Mouse (Mus musculus) MEL (cell line): ENCODE measurements around the gene Slc25a34. TPM values are rescaled to one million over a fixed set of nuclear protein-coding genes. Genes with fewer than 3 reads are reported as not detected.

ENCODE experiments used
- DNase-seq: peaks from one replicate; pipeline ENCODE4 v3.0.0; 2011; ENCODE audit warnings: low read depth, low spot score
- H3K27ac ChIP-seq: 2 replicates; pipeline ENCODE4 v1.5.1; 2012; ENCODE audit warnings: low read depth, mild to moderate bottlenecking, control low read depth, low read length, moderate library complexity; ENCODE audit not compliant: control insufficient read depth
- H3K27me3 ChIP-seq, 2 experiments: fragments of 150-350 bp in 1 of 2; sonication (generic) in 1 of 2; 2 replicates each; pipeline ENCODE4 v1.6.1; 2012; ENCODE audit warnings: low read length in 2 of 2, mild to moderate bottlenecking in 2 of 2, improper control_type of control experiment in 1 of 2, moderate library complexity in 1 of 2; ENCODE audit not compliant: insufficient read depth in 2 of 2, control insufficient read depth in 1 of 2
- H3K36me3 ChIP-seq, 2 experiments: 2 replicates each; pipeline ENCODE4 v1.6.1; 2012 to 2014; ENCODE audit warnings: low read length in 2 of 2, improper control_type of control experiment in 1 of 2, inconsistent platforms in 1 of 2, mild to moderate bottlenecking in 1 of 2; ENCODE audit not compliant: insufficient read depth in 2 of 2, control insufficient read depth in 1 of 2
- H3K4me1 ChIP-seq, 2 experiments: fragments of 150-350 bp in 1 of 2; sonication (generic) in 1 of 2; 2 replicates each; pipeline ENCODE4 v1.6.1; 2012; ENCODE audit warnings: low read length in 2 of 2, improper control_type of control experiment in 1 of 2, mild to moderate bottlenecking in 1 of 2; ENCODE audit not compliant: insufficient read depth in 2 of 2, control insufficient read depth in 1 of 2
- H3K4me3 ChIP-seq, 2 experiments: fragments of 150-350 bp in 1 of 2; sonication (generic) in 1 of 2; 2 replicates each; pipeline ENCODE4 v1.5.1; 2012; ENCODE audit warnings: low read depth in 2 of 2, low read length in 2 of 2, mild to moderate bottlenecking in 2 of 2, moderate library complexity in 2 of 2, control low read depth in 1 of 2, improper control_type of control experiment in 1 of 2; ENCODE audit not compliant: control insufficient read depth in 1 of 2, insufficient read depth in 1 of 2
- H3K79me2 ChIP-seq: 2 replicates; pipeline ENCODE4 v1.6.1; 2012; ENCODE audit warnings: mild to moderate bottlenecking, low read length, moderate library complexity; ENCODE audit not compliant: control insufficient read depth, poor library complexity, insufficient read depth
- H3K9ac ChIP-seq: 2 replicates; pipeline ENCODE4 v1.6.1; 2012; ENCODE audit warnings: low read depth, mild to moderate bottlenecking, control low read depth, low read length, moderate library complexity; ENCODE audit not compliant: control insufficient read depth, poor library complexity, severe bottlenecking
- H3K9me3 ChIP-seq: fragments of 150-350 bp; sonication (generic); replicated peaks from 2 replicates; pipeline ENCODE4 v1.6.1; 2012; ENCODE audit warnings: mild to moderate bottlenecking, low read length, improper control_type of control experiment, moderate library complexity; ENCODE audit not compliant: insufficient read depth
- BHLHE40 ChIP-seq: IDR thresholded peaks from 2 replicates; pipeline ENCODE4 v1.6.1; 2012; ENCODE audit warnings: low read depth, mild to moderate bottlenecking, inconsistent platforms, low read length, improper control_type of control experiment, borderline replicate concordance
- CHD2 ChIP-seq: IDR thresholded peaks from 2 replicates; pipeline ENCODE4 v1.6.1; 2011; ENCODE audit warnings: low read length, improper control_type of control experiment
- CTCF ChIP-seq, 3 experiments: IDR thresholded peaks in 2 of 3; conservative IDR thresholded peaks in 1 of 3; 2 replicates each; pipeline ENCODE4 v1.5.1; 2011 to 2012; ENCODE audit warnings: low read length in 3 of 3, low read depth in 2 of 3, mild to moderate bottlenecking in 2 of 3, improper control_type of control experiment in 1 of 3, inconsistent platforms in 1 of 3, mixed read lengths in 1 of 3, moderate library complexity in 1 of 3; ENCODE audit not compliant: control insufficient read depth in 1 of 3, insufficient read depth in 1 of 3, poor library complexity in 1 of 3, severe bottlenecking in 1 of 3
- HCFC1 ChIP-seq: IDR thresholded peaks from 2 replicates; pipeline ENCODE4 v1.6.1; 2012; ENCODE audit warnings: low read depth, mild to moderate bottlenecking, inconsistent platforms, low read length, improper control_type of control experiment, moderate library complexity
- KAT2A ChIP-seq: conservative IDR thresholded peaks from 2 replicates; pipeline ENCODE4 v1.6.1; 2012; ENCODE audit warnings: low read depth, low read length, improper control_type of control experiment, inconsistent platforms
- MAX ChIP-seq: IDR thresholded peaks from 2 replicates; pipeline ENCODE4 v1.6.1; 2011; ENCODE audit warnings: low read length, improper control_type of control experiment
- MEF2A ChIP-seq: IDR thresholded peaks from 2 replicates; pipeline ENCODE4 v1.6.1; 2014; ENCODE audit warnings: low read depth, mild to moderate bottlenecking, inconsistent platforms, low read length, improper control_type of control experiment; ENCODE audit not compliant: poor library complexity, insufficient replicate concordance, severe bottlenecking; ENCODE audit errors: extremely low read depth
- MXI1 ChIP-seq: IDR thresholded peaks from 2 replicates; pipeline ENCODE4 v1.6.1; 2011; ENCODE audit warnings: mild to moderate bottlenecking, low read depth, low read length, improper control_type of control experiment
- MYB ChIP-seq: IDR thresholded peaks from 2 replicates; pipeline ENCODE4 v1.6.1; 2011; ENCODE audit warnings: mild to moderate bottlenecking, low read depth, low read length, improper control_type of control experiment
- MYC ChIP-seq: IDR thresholded peaks from 2 replicates; pipeline ENCODE4 v1.6.1; 2011; ENCODE audit warnings: low read depth, mild to moderate bottlenecking, low read length, improper control_type of control experiment, moderate library complexity
- NELFE ChIP-seq: IDR thresholded peaks from 2 replicates; pipeline ENCODE4 v1.6.1; 2011; ENCODE audit warnings: low read depth, low read length, improper control_type of control experiment
- NRF1 ChIP-seq: IDR thresholded peaks from 2 replicates; pipeline ENCODE4 v1.6.1; 2014; ENCODE audit warnings: low read depth, mild to moderate bottlenecking, inconsistent platforms, low read length, improper control_type of control experiment, moderate library complexity; ENCODE audit not compliant: poor library complexity, insufficient read depth, severe bottlenecking
- POLR2A ChIP-seq, 2 experiments: IDR thresholded peaks; 2 replicates each; pipeline ENCODE4 v1.6.1; 2011 to 2012; ENCODE audit warnings: low read length in 2 of 2, mild to moderate bottlenecking in 2 of 2, control low read depth in 1 of 2, improper control_type of control experiment in 1 of 2, low read depth in 1 of 2, moderate library complexity in 1 of 2; ENCODE audit not compliant: control insufficient read depth in 1 of 2, insufficient read depth in 1 of 2, poor library complexity in 1 of 2
- RAD21 ChIP-seq: IDR thresholded peaks from 2 replicates; pipeline ENCODE4 v1.6.1; 2011; ENCODE audit warnings: mild to moderate bottlenecking, low read depth, low read length, improper control_type of control experiment
- RCOR1 ChIP-seq: IDR thresholded peaks from 2 replicates; pipeline ENCODE4 v1.6.1; 2012; ENCODE audit warnings: low read depth, mild to moderate bottlenecking, inconsistent platforms, low read length, improper control_type of control experiment
- TAL1 ChIP-seq: IDR thresholded peaks from 2 replicates; pipeline ENCODE4 v1.6.1; 2012; ENCODE audit warnings: mild to moderate bottlenecking, inconsistent platforms, low read length, moderate library complexity, mixed read lengths
- TBP ChIP-seq: IDR thresholded peaks from 2 replicates; pipeline ENCODE4 v1.8.0; 2011; ENCODE audit warnings: low read depth, low read length, improper control_type of control experiment
- UBTF ChIP-seq: IDR thresholded peaks from 2 replicates; pipeline ENCODE4 v1.6.1; 2012; ENCODE audit warnings: low read depth, mild to moderate bottlenecking, inconsistent platforms, low read length, improper control_type of control experiment, moderate library complexity, borderline replicate concordance; ENCODE audit not compliant: insufficient read depth
- USF2 ChIP-seq, 2 experiments: IDR thresholded peaks; 2 replicates each; pipeline ENCODE4 v1.6.1; 2011 to 2012; ENCODE audit warnings: improper control_type of control experiment in 2 of 2, low read length in 2 of 2, borderline replicate concordance in 1 of 2, inconsistent platforms in 1 of 2, low read depth in 1 of 2, mild to moderate bottlenecking in 1 of 2; ENCODE audit not compliant: insufficient read depth in 1 of 2
- ZKSCAN1 ChIP-seq: IDR thresholded peaks from 2 replicates; pipeline ENCODE4 v1.6.1; 2012; ENCODE audit warnings: low read depth, mild to moderate bottlenecking, inconsistent platforms, low read length, improper control_type of control experiment, moderate library complexity
- ZNF384 ChIP-seq: IDR thresholded peaks from 2 replicates; pipeline ENCODE4 v1.6.1; 2012; ENCODE audit warnings: low read depth, mild to moderate bottlenecking, inconsistent platforms, low read length, improper control_type of control experiment
- polyA plus RNA-seq, 2 experiments: library from polyadenylated mRNA; stranded (reverse) in 1 of 2; unstranded in 1 of 2; fragments of >175 nt in 1 of 2; fragments of >200 nt in 1 of 2; gene quantifications; 2 replicates each; pipeline versions ENCODE4 v1.2.1 to v1.2.4; 2012; ENCODE audit warnings: low replicate concordance in 2 of 2, low read depth in 1 of 2; ENCODE audit not compliant: insufficient read length in 2 of 2, insufficient read depth in 1 of 2, missing spikeins in 1 of 2
- total RNA-seq: library from RNA; depleted of rRNA; stranded (reverse); fragments of 300-350 nt; gene quantifications from 2 replicates; pipeline ENCODE4 v1.2.3, GENCODE M21; 2012

Gene Slc25a34
- total and polyA plus RNA-seq, 3 experiments = 0.10 TPM; not detected in 2

DNA sequence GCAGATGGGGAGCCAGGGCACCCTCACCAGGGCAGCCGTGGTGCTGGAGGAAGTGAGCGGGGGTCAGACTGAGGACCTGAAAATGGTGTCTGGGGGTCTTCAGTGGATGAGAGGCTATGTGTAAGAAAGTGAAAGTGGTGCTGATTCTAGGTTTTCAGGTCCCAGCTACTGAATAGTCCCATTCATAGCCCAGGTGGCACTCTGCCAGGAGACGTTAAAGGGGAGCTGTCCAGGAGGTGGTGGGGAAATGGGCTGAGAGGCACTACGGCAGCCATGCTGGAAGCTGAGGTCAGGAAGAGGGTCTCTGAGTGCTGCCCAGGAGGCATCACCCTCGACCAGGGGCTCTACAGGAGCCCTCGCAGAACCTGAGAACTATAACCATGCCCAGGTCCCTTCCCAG lies 25.6 kb upstream of the Slc25a34 start:
- Histone ChIP-seq H3K36me3 (no peaks in the 10 kb centered on the region; a peak in 1 of 4 replicates), H3K27me3 (no peaks in the 10 kb centered on the region), H3K9me3 (no peaks in the 10 kb centered on the region), H3K4me3 (no peak overlapping the region), H3K27ac (no peak overlapping the region), H3K9ac (no peak overlapping the region), H3K79me2 (no peaks in the 10 kb centered on the region), H3K4me1 (no peaks in the 10 kb centered on the region)
- TF ChIP-seq MYC (no peak), ZKSCAN1 (no peak), ZNF384 (no peak), MEF2A (no peak), KAT2A (no peak), BHLHE40 (no peak)
- no peak for DNase-seq

DNA sequence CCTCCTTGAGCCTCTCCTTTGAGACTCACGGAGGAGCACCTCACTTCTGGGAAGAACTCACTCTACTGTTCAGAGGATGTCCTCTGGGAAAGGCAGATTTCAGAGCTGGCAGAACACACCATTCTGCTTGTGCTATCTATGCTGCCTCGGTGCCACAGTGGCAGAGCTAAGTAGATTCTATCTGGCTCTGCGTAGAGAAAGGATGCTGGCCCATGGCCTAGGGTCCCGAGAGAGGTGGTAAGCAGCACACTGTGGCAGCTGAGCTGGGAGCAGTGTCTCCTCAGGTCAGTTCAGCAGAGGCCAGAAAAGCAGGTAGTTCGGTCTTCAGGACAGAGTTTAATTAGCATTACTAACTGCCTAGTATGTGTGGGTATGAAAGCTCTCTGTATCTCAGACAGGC lies 24.6 kb upstream of the Slc25a34 start:
- Histone ChIP-seq H3K79me2 (no peaks in the 10 kb centered on the region), H3K36me3 (no peaks in the 10 kb centered on the region; a peak in 1 of 4 replicates), H3K27me3 (no peaks in the 10 kb centered on the region), H3K27ac (no peak overlapping the region), H3K9me3 (no peaks in the 10 kb centered on the region), H3K4me1 (no peaks in the 10 kb centered on the region), H3K4me3 (no peak overlapping the region), H3K9ac (no peak overlapping the region)
- DNase-seq = no peak
- TF ChIP-seq TAL1 (no peak), NELFE (no peak), UBTF (no peak), ZKSCAN1 (no peak), USF2 (IDR thresholded peaks at IDR 0.05; ENCODE audit: borderline replicate concordance in 1 of 2, insufficient read depth in 1 of 2, low read depth in 1 of 2, low read length in 2 of 2) (no peak), MXI1 (no peak), MYC (no peak), MAX (no peak), CTCF (IDR thresholded peaks at IDR 0.05 in 2 of 3, conservative IDR thresholded peaks at IDR 0.05 in 1 of 3; ENCODE audit: control insufficient read depth in 1 of 3, insufficient read depth in 1 of 3, low read depth in 2 of 3, low read length in 3 of 3, poor library complexity in 1 of 3, severe bottlenecking in 1 of 3) (no peak), TBP (no peak), MYB (no peak), CHD2 (no peak), POLR2A (IDR thresholded peaks at IDR 0.05; ENCODE audit: control insufficient read depth in 1 of 2, insufficient read depth in 1 of 2, low read depth in 1 of 2, low read length in 2 of 2, poor library complexity in 1 of 2) (no peak), RCOR1 (no peak), MEF2A (no peak), HCFC1 (no peak), ZNF384 (no peak), RAD21 (no peak), NRF1 (no peak)
